Mouse (Mus musculus) kidney, postnatal 4 days (tissue): ENCODE measurements around the gene Acot1.

ENCODE experiments used
- DNase-seq, 2 experiments: peaks; one replicate each; pipeline ENCODE4 v3.0.0; 2021; ENCODE audit warnings: mixed read lengths in 2 of 2

The Acot1 gene

DNA sequence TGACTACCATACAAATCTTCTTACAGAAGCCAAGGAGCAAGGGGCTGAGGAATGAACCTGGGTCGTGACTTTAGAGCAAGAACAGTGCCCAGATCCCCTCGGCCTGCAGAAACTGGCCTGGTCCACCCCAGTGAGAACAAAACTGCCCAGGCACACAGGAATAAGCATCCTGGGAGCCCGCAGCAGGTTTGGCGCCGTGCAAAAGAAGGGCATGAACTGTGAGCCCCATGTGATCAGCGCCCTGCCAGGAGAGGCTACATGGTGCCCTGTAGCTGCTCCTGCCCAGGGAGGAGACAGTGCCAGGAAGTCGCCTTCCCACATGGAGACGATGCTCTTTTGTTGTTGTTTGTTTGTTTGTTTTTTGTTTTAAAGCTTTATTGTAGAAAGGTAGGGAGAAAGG, 55.3 kb downstream of the Acot1 start:
- no peak for DNase-seq

DNA sequence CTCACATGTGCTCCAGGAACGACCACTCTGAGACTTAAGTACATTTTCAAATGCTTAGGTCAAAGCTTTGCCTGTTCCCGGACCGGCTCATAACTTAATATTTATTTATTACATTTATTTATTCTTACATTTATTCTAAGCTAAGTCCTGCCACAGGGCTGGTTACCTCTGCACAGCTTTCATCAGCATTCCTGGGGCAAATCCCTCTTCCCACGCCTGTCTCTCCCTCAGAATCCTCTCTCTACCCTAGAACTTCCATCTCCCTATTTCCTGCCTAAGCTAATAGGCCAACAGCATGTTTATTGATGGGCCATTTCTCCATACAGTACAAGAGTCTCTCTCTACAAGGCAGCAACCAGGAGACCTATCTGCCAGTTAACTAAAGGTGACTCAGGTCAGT, 58.5 kb downstream of the Acot1 start:
- DNase-seq: no peak
